Mouse (Mus musculus) adipocyte (in vitro differentiated cells): Measurements from ENCODE around the gene Srsf1.
"Not testable (repeated sequence)": the region's sequence is repeated elsewhere in the genome, so short reads cannot be mapped to it uniquely, and the experiment has no call there.

ENCODE experiments used
- DNase-seq: peaks from one replicate; pipeline ENCODE4 v3.0.0-alpha.2; 2016; ENCODE audit warnings: low spot score

Srsf1 gene

GRCm38 (mm10) chr11:88039066-88039465, 8.1 kb upstream of the Srsf1 start:
- DNase-seq: no peak

DNA sequence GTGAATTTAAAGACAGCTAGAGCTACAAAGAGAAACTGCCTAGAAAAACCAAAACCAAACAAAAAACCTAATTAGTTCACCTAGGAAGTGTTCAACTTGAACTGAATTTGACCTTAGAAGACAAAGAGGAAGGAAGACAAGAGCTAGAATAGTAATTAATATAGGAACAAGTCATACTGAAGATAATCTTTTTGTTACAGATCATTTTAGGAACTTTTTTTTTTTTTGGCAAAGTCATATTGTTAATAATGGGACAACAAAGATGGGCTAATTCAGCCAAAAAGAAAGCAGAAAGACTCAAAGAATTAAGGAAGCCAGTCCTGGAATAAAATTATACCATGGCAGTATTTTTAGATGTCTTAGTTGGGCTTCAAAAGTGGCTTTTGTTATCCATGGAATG, 2.9 kb upstream of the Srsf1 start:
- no peak for DNase-seq

GRCm38 (mm10) chr11:88045159-88045558, 2.0 kb upstream of the Srsf1 start:
- DNase-seq: not testable (repeated sequence)

DNA sequence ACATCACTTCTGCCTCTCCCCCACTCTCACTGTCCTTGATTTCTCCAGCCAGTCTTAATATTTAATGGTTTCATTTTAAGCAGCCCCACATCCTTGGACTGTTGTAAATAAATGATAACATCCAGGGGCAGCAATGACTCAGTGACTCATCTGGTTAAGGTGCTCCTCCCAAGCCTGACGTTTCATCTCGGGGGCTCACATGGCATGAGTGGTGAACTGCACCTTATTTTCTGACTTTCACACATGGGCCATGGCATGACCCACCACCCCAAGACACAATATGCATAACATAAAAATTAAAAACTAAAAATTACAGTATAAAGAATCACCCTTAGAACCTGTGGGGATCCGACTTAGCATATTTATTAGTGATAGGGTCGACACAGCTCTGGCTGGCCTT, 1.3 kb upstream of the Srsf1 start:
- no peak for DNase-seq

DNA sequence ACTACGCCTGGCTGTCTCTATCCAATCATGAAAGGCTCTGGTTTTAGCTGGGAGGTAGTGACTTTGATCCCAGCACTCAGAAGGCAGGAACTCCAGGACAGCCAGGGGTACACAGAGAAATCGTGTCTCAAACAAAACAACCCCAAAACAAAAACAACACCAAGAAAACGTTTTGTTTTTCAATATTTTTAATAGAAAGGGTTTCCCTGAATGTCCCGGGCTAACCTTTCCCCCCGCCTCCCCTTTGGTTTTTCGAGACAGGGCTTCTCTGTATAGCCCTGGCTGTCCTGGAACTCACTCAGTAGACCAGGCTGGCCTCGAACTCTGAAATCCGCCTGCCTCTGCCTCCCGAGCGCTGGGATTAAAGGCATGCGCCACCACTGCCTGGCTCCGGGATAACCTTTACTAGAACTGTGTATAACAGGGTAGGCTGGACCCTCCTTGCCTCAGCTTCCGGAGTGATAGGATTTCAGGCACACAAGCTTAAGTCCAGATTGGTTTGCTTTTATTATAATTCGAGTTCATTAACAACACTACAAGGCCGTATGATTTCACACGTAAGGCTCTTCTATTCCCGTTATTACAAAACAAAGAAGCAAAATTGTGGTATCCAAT, 743 bp upstream of the Srsf1 start:
- DNase-seq: no peak

GRCm38 (mm10) chr11:88047871-88048531, 828 bp downstream of the Srsf1 start:
- peak; percentile 63 for DNase-seq

GRCm38 (mm10) chr11:88048961-88049670, 1.9 kb downstream of the Srsf1 start:
- peak; percentile 53 for DNase-seq

GRCm38 (mm10) chr11:88049732-88050131, 2.6 kb downstream of the Srsf1 start:
- DNase-seq: no peak

- no peak for DNase-seq
Measured at GRCm38 (mm10) chr11:88052638-88053037, 5.5 kb downstream of the Srsf1 start.

GRCm38 (mm10) chr11:88053821-88054220, 6.6 kb downstream of the Srsf1 start:
- DNase-seq: no peak

GRCm38 (mm10) chr11:88054589-88054988, 7.4 kb downstream of the Srsf1 start:
- peak; percentile 69 for DNase-seq

DNA sequence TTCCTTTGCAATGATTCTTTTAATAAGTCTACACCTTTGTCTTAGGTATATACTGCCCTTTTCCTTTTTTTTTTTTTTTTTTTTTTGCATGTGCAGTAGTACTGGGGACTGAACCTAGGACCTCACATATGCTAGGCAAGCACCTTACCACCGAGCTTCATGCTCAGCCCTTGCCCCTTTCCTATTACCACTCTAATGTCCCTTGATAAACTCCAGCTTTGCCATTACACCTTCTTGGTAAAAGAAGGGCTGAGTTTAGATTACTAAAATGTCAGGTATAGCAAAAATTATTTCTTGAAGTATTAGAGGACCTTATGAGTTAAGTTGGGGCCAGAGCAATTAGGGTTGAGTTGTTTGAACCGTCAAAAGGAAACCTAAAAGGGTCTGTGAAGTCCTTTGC, 8.6 kb downstream of the Srsf1 start:
- no peak for DNase-seq

DNA sequence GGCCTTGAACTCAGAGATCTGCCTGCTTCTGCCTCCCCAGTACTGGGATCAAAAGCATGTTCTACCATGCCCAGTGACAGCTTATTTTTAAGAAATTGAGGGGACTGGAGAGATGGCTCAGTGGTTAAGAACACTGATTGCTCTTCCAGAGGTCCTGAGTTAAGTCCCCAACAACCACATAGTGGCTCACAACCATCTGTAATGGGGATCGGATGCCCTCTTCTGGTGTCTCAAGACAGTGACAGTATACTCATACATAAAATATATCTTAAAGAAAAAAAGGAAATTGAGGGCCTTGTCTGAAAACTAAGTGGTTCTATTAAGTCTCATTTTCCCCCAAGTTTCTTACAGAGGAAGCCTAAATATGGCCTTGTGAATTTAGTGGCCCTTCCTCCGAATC, 10.6 kb downstream of the Srsf1 start:
- no peak for DNase-seq

- DNase-seq: peak; percentile 85
Measured at GRCm38 (mm10) chr11:88059141-88059540, 12.0 kb downstream of the Srsf1 start.

- DNase-seq: no peak
Measured at GRCm38 (mm10) chr11:88061892-88062625, 14.9 kb downstream of the Srsf1 start.

DNA sequence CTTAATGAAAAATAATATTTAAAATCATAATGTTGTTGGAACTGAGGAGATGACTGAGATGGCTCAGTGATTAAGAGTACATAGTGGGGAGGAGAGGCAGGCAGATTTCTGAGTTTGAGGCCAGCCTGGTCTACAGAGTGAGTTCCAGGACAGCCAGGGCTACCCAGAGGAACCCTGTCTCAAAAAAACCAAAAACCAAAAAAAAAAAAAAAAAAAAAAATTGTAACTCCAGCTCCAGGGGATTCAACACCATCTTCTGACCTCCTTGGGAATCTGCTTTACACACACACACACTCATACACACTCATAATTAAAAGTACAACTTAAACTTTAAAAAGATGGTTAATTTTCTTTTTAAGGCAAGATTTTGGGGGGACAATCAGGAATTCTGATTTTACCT, 18.6 kb downstream of the Srsf1 start:
- DNase-seq: no peak

- no peak for DNase-seq
Measured at GRCm38 (mm10) chr11:88067191-88067585, 20.0 kb downstream of the Srsf1 start.

- peak; percentile 64 for DNase-seq
Measured at GRCm38 (mm10) chr11:88067586-88068410, 20.6 kb downstream of the Srsf1 start, which contains the start of gene Vezf1. Gene Vezf1, plus strand, starts transcription at chr11:88068279.

DNA sequence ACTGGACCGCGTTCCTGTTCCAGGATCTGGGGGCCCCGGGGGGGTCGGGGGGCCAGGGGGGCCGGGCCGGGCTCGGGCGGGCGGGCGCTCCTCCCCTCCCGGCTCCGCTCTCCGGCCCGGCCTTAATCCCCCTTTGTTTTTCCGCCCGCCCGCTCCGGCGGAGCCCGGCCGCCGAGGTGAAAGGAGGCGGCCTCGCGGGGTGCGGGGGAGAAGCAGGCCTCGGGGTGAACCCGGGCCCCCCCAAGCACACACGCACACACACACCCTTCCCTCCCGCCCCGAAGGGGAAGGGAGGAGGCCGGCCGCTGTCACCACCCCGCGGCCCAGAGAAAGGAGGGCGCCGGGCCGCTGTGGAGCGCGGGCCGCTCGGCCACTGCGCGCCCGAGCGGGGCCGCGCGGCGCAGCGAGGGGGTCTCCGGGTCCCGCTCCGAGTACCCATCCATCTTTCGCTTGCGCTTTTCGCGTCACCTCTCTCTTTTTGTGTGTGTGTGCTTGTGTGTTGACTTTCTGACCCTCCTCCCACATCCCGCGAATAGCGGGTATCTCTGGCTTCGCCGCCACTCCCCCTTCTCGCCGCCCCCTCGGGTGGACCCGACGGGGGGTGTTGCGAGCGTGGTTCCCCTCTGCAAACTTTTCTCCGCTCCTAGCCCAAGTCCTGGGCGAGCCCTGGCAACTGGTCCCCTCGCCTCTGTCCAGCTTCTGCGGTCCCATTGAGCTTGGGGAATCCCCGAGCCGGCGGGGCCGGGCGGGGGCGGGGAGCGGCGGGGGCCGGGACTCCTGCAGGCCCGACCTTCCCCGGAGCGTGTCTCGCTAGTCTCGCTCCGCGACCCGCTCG, 21.5 kb downstream of the Srsf1 start:
- DNase-seq: peak; percentile 57

DNA sequence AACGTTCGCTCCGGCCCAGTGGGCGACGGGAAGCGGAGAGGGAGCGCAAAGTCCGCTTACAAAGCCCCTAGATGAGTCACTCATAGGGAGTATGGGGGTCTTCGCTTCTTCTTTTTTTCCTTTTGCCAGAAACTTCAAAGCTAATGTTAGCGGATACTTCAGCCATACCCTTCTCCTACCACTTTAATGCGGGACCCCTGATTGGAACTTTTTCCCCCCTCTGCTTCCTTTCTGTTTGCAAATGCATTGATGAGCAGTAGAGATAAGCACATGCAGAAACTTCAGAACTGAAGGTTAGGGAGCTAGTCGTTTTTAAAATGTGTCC, 22.0 kb downstream of the Srsf1 start:
- DNase-seq: no peak

GRCm38 (mm10) chr11:88070392-88070791, 23.2 kb downstream of the Srsf1 start:
- no peak for DNase-seq
